Mouse (Mus musculus) liver, embryonic 14.5 days (tissue): ENCODE data around the gene Bend4. TPM values are rescaled to one million over a fixed set of nuclear protein-coding genes. Genes with fewer than 3 reads are reported as not detected.

Source experiments
- ATAC-seq: fragments of 200-750 bp; cut with Nextera tagmentation; 2 replicates; pipeline ENCODE4 v1.8.0; 2017; ENCODE audit warnings: moderate number of reproducible peaks, mild to moderate bottlenecking, moderate library complexity; ENCODE audit not compliant: insufficient read depth
- DNase-seq, 3 experiments: peaks; one replicate each; pipeline ENCODE4 v3.0.0-alpha.2; 2012 to 2013; ENCODE audit warnings: low read depth in 3 of 3, low spot score in 3 of 3
- H3K27ac ChIP-seq: fragments of 300-500 bp; sonication (generic); 2 replicates; pipeline ENCODE4 v1.5.1; 2014; ENCODE audit warnings: moderate library complexity, mild to moderate bottlenecking, control low read depth, inconsistent platforms
- H3K27me3 ChIP-seq: fragments of 300-500 bp; sonication (generic); 2 replicates; pipeline ENCODE4 v1.6.1; 2014; ENCODE audit warnings: mild to moderate bottlenecking, low read length, moderate library complexity; ENCODE audit not compliant: control insufficient read depth, insufficient read depth
- H3K36me3 ChIP-seq: fragments of 300-500 bp; sonication (generic); replicated peaks from 2 replicates; pipeline ENCODE4 v1.6.1; 2014; ENCODE audit warnings: low read depth; ENCODE audit not compliant: control insufficient read depth, insufficient read depth
- H3K4me1 ChIP-seq, 2 experiments: fragments of 200-500 bp in 1 of 2; fragments of 300-500 bp in 1 of 2; sonication (generic) in 1 of 2; replicated peaks; 2 replicates each; pipeline ENCODE4 v1.6.1; 2012 to 2014; ENCODE audit warnings: antibody characterized with exemption in 1 of 2, inconsistent platforms in 1 of 2, low read length in 1 of 2; ENCODE audit not compliant: control insufficient read depth in 2 of 2, insufficient read depth in 2 of 2
- H3K4me2 ChIP-seq: fragments of 300-500 bp; sonication (generic); 2 replicates; pipeline ENCODE4 v1.6.1; 2014; ENCODE audit warnings: low read depth, mild to moderate bottlenecking, control low read depth, moderate library complexity
- H3K4me3 ChIP-seq, 2 experiments: fragments of 200-500 bp in 1 of 2; fragments of 300-500 bp in 1 of 2; sonication (generic) in 1 of 2; 2 replicates each; pipeline ENCODE4 v1.5.1; 2012 to 2014; ENCODE audit warnings: low read depth in 2 of 2, low read length in 2 of 2, mild to moderate bottlenecking in 2 of 2, control low read depth in 1 of 2, inconsistent platforms in 1 of 2, moderate library complexity in 1 of 2; ENCODE audit not compliant: insufficient read depth in 1 of 2
- H3K9ac ChIP-seq: fragments of 300-500 bp; sonication (generic); replicated peaks from 2 replicates; pipeline ENCODE4 v1.6.1; 2014; ENCODE audit warnings: mild to moderate bottlenecking, control low read depth, moderate library complexity
- H3K9me3 ChIP-seq: fragments of 300-500 bp; sonication (generic); 2 replicates; pipeline ENCODE4 v1.6.1; 2016; ENCODE audit warnings: low read length, mixed read lengths; ENCODE audit not compliant: control insufficient read depth
- CTCF ChIP-seq: IDR thresholded peaks from 2 replicates; pipeline ENCODE4 v1.5.1; 2016; ENCODE audit warnings: antibody characterized with exemption, low read depth, control low read depth
- EP300 ChIP-seq: IDR thresholded peaks from 2 replicates; pipeline ENCODE4 v1.6.1; 2016; ENCODE audit warnings: antibody characterized with exemption, low read depth
- WGBS: fragments of 180-500 bp; shearing (Covaris S2); extraction: QIAGEN DNeasy Blood & Tissue Kit; methylation state at CpG from one replicate; pipeline ENCODE4 v1.1.7; 2014; ENCODE audit not compliant: insufficient replicate concordance; 5-methylcytosine and 5-hydroxymethylcytosine counted together
- polyA plus RNA-seq, 2 experiments: library from polyadenylated mRNA; depleted of rRNA in 1 of 2; stranded (reverse) in 1 of 2; unstranded in 1 of 2; fragments of >200 nt; fragmentation: Nextera tagmentation in 1 of 2; extraction: Ambion mirVana in 1 of 2; gene quantifications; 2 replicates each; pipeline versions ENCODE4 v1.2.1 to v1.2.3; 2012 to 2014

Bend4 gene
- polyA plus RNA-seq, 2 experiments: 0.27 to 0.50 TPM

DNA sequence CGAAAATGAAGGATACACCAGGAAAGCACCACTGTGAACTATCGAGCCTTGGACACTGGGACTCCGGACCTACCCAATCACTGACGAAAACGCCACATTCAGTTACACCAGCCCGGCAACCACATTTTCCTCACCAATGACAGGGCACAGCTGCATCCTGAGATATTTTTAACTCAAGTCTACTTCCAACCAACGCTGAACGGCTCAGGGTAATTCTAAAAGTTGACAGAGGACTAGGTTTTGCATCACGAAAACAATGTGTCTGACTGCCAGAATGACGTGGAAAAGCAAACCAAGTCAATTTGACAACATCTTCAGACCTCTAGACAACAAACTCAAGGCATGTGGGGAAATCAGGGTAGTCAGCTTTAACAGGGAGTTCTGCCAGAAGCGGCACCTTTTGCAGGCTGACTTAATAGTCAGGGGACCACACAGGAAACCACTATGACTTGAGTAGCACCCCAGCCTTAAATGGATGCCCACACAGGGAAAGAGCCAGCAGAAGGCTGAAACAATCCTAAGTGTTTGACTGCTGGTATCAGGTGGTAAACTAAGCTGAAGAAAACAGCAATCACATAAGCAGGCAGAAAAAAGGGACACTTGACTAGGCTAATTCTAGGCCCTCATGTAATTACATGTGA is 32.8 kb downstream of the Bend4 start:
- WGBS: 19% methylated on average over 11 of the region's 11 CpGs
- H3K4me3 ChIP-seq: no peak overlapping the region

DNA sequence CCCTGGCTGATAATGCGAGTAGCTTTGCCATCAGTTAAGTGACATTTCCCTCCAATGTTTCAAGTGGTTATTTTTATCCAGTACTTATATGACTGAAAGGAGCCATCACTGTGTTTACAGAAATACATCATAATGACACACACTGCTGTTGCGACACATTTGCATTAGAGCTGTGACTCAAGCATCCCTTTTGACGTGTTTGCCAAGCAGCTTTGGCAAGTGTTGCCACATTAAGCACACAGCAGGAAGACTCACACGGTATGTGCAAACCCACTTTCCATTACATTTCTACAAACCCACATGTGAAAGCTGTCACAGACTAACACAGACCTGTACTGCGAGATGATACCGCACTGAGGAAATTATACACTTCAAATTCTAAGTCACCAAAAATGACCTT is 34.2 kb downstream of the Bend4 start:
- Histone ChIP-seq H3K27me3 (no peaks in the 10 kb centered on the region), H3K9ac (no peak overlapping the region), H3K4me1 (peaks cover 0 to 2% of the 10 kb centered on the region in 2 experiments; a peak in 1 of 4 replicates), H3K36me3 (no peaks in the 10 kb centered on the region), H3K4me2 (no peak overlapping the region), H3K4me3 (no peak overlapping the region), H3K9me3 (no peaks in the 10 kb centered on the region), H3K27ac (no peak overlapping the region)
- 64% methylated on average over 6 of the region's 6 CpGs for WGBS
- DNase-seq (peak in 2 of 3 experiments; percentile 5 to 37), ATAC-seq (no peak)
- TF ChIP-seq CTCF: no peak
- no peak for TF ChIP-seq EP300

More for the DNA sequence above, 32.8 kb downstream of the Bend4 start:
- ATAC-seq (no peak), DNase-seq (no peak)
- Histone ChIP-seq H3K9ac (no peak overlapping the region), H3K4me2 (no peak overlapping the region), H3K36me3 (no peaks in the 10 kb centered on the region), H3K27ac (no peak overlapping the region), H3K9me3 (no peaks in the 10 kb centered on the region), H3K4me1 (peaks cover 0 to 2% of the 10 kb centered on the region in 2 experiments; a peak in 1 of 4 replicates), H3K27me3 (no peaks in the 10 kb centered on the region)
- TF ChIP-seq EP300: no peak
- no peak for TF ChIP-seq CTCF

DNA sequence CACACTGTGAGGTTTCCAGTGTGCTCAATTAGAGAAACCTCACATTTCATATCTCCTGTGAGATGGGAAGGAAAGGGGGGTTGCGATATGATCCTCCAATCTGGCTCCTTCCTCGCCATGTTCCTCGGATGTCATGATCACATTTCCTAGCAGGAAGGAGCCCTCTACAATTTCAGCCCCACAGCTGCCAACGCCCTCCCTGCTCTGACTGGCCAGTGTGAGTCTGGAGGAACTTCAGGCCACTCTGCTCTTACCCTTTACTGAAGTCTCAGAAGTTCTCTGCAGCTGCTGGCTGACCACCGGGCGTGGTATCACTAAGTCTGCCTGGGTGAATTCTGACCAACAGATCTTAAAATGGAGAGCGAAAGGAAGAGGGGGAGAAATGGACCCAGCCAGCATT is 45.6 kb downstream of the Bend4 start:
- no peak for DNase-seq
- WGBS: 66% methylated on average over 7 of the region's 7 CpGs
- TF ChIP-seq EP300 (no peak), CTCF (no peak)

DNA sequence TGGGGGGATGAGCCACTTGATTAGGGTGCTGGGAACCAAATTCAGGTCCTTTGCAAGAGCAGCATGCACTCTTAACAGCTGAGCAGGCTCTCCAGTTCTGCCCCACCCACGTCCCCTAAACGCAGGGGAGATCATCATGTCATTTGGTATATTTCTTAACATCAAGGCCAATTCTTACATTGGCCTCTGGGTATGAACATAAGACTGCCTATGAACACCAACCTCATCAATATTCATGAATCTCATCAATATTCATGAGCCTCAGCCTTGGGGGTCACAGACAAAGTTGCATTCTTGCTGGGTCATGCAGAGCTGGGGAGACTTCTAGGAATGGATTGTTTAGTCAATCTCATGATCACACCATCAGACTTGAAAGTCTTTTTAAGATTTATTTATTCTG is 46.4 kb downstream of the Bend4 start:
- no peak overlapping the region for H3K4me3 ChIP-seq
- H3K27ac ChIP-seq: no peak overlapping the region
- no peak overlapping the region for H3K4me2 ChIP-seq
- ATAC-seq (no peak), DNase-seq (no peak)
- H3K9ac ChIP-seq: no peak overlapping the region
- H3K9me3 ChIP-seq: no peaks in the 10 kb centered on the region
- 69% methylated on average over 2 of the region's 2 CpGs for WGBS
- H3K27me3 ChIP-seq: no peaks in the 10 kb centered on the region
- no peak for TF ChIP-seq EP300
- no peaks in the 10 kb centered on the region for H3K4me1 ChIP-seq
- H3K36me3 ChIP-seq: no peaks in the 10 kb centered on the region

More for the DNA sequence above, 45.6 kb downstream of the Bend4 start:
- H3K4me2 ChIP-seq: no peak overlapping the region
- no peaks in the 10 kb centered on the region for H3K36me3 ChIP-seq
- no peak for ATAC-seq
- no peak overlapping the region for H3K9ac ChIP-seq
- no peaks in the 10 kb centered on the region for H3K4me1 ChIP-seq
- H3K9me3 ChIP-seq: no peaks in the 10 kb centered on the region
- no peak overlapping the region for H3K4me3 ChIP-seq
- H3K27me3 ChIP-seq: no peaks in the 10 kb centered on the region
- H3K27ac ChIP-seq: no peak overlapping the region

DNA sequence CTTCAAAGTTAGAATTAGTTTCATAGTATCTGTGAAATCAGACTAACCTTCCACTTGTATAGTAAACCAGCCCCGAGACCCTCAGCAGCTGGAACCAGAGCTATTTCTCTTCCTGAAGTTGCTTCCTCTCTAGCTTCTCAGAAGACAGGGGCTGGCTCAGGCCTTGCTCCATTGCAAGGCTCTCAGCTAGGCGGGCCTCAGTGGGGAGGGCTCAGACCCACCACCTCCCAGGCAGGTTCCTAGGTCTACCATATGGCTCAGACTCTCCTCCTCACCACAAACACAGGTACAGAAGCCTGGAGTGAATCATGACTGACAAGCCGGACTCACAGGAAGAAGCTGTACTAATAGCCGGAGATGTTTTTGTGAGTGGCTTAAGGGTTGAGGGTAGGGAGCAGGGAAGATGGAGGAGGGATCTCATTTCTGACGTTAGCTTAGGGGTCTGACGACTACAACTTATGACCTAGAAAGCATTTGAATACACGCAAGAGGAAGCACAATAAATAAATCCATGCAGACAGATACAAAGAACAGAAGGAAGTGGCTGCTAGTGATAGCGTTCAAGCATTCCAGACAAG is 51.0 kb downstream of the Bend4 start:
- no peak overlapping the region for H3K4me3 ChIP-seq
- H3K27ac ChIP-seq: no peak overlapping the region
- no peak overlapping the region for H3K9ac ChIP-seq
- DNase-seq (no peak), ATAC-seq (no peak)
- no peaks in the 10 kb centered on the region for H3K27me3 ChIP-seq
- H3K9me3 ChIP-seq: no peaks in the 10 kb centered on the region
- H3K4me1 ChIP-seq: no peaks in the 10 kb centered on the region
- TF ChIP-seq EP300: no peak
- no peak for TF ChIP-seq CTCF
- WGBS: 40% methylated on average over 8 of the region's 8 CpGs
- H3K4me2 ChIP-seq: no peak overlapping the region
- no peaks in the 10 kb centered on the region for H3K36me3 ChIP-seq
